Mouse (Mus musculus) R1 (cell line): ENCODE measurements at regions not wholly inside any gene's neighbourhood (a gene's known extent, or its start where the extent isn't known, plus 50 kb on each side); places are given as distances from the start of the nearest gene placed in this dataset.

Experiments
- DNase-seq: peaks from one replicate; pipeline ENCODE4 v3.0.0-alpha.2; 2018; ENCODE audit warnings: low read depth, low spot score

- DNase-seq, result no peak
Measured at GRCm38 (mm10) chr6:76425120-76425519, 72.5 kb downstream of the Gm9008 start.

GRCm38 (mm10) chr6:76387462-76388049 lies 110.0 kb downstream of the Gm9008 start:
- no peak for DNase-seq

GRCm38 (mm10) chr6:76382323-76382722 lies 115.3 kb downstream of the Gm9008 start:
- DNase-seq, result no peak

- DNase-seq, result peak; percentile 47
Measured at GRCm38 (mm10) chr6:76378674-76379073, 118.9 kb downstream of the Gm9008 start.

GRCm38 (mm10) chr6:76352141-76352540 lies 145.4 kb downstream of the Gm9008 start:
- DNase-seq, result no peak

GRCm38 (mm10) chr6:76348445-76348844 lies 149.1 kb downstream of the Gm9008 start:
- DNase-seq, result no peak

- DNase-seq, result no peak
Measured at GRCm38 (mm10) chr6:76330176-76330575, 167.4 kb downstream of the Gm9008 start.
